Mouse (Mus musculus) right cerebral cortex, postnatal 36 days (tissue): ENCODE results near the gene Clip3.
A peak's percentile ranks its signal among the peaks of the same experiment; 100 is the strongest.

Experiments
- DNase-seq, 2 experiments: peaks; one replicate each; pipeline ENCODE4 v3.0.0; 2022; ENCODE audit warnings: low spot score in 2 of 2, mixed read lengths in 1 of 2

Clip3 gene

GRCm38 (mm10) chr7:30291215-30292131 is at the start of gene Clip3:
Gene Clip3, plus strand, starts transcription at chr7:30291728.
- peak; percentile 84 to 89 for DNase-seq

GRCm38 (mm10) chr7:30251956-30252954 is 39.3 kb upstream of the Clip3 start:
- no peak for DNase-seq

- no peak for DNase-seq
Observed at GRCm38 (mm10) chr7:30265041-30265440, 26.5 kb upstream of the Clip3 start.

GRCm38 (mm10) chr7:30265531-30265930 is 26.0 kb upstream of the Clip3 start:
- no peak for DNase-seq

- no peak for DNase-seq
Observed at GRCm38 (mm10) chr7:30265935-30266334, 25.6 kb upstream of the Clip3 start.

- no peak for DNase-seq
Observed at GRCm38 (mm10) chr7:30266780-30267179, 24.7 kb upstream of the Clip3 start.

GRCm38 (mm10) chr7:30269641-30270040 is 21.9 kb upstream of the Clip3 start:
- no peak for DNase-seq

GRCm38 (mm10) chr7:30274383-30274782 is 17.1 kb upstream of the Clip3 start:
- no peak for DNase-seq

- DNase-seq = no peak
Observed at GRCm38 (mm10) chr7:30278911-30279310, 12.6 kb upstream of the Clip3 start.

GRCm38 (mm10) chr7:30279536-30279935 is 12.0 kb upstream of the Clip3 start:
- no peak for DNase-seq

GRCm38 (mm10) chr7:30279951-30280669 is 11.4 kb upstream of the Clip3 start, which contains the start of the genes Thap8 and Wdr62:
Gene Thap8, plus strand, starts transcription at chr7:30280094.
Gene Wdr62, minus strand, starts transcription at chr7:30280419.
- peak; percentile 83 to 88 for DNase-seq

GRCm38 (mm10) chr7:30280670-30281138 is 10.8 kb upstream of the Clip3 start:
- DNase-seq = peak; percentile 81 to 87

GRCm38 (mm10) chr7:30281522-30281921 is 10.0 kb upstream of the Clip3 start:
- DNase-seq = no peak

GRCm38 (mm10) chr7:30282740-30283139 is 8.8 kb upstream of the Clip3 start:
- DNase-seq = no peak

- no peak for DNase-seq
Observed at GRCm38 (mm10) chr7:30286701-30287410, 4.7 kb upstream of the Clip3 start.

GRCm38 (mm10) chr7:30288046-30288445 is 3.5 kb upstream of the Clip3 start:
- no peak for DNase-seq

- no peak for DNase-seq
Observed at GRCm38 (mm10) chr7:30289071-30289713, 2.3 kb upstream of the Clip3 start.

GRCm38 (mm10) chr7:30289714-30290399 is 1.7 kb upstream of the Clip3 start:
- no peak for DNase-seq

- peak in 1 of 2 experiments; percentile 57 for DNase-seq
Observed at GRCm38 (mm10) chr7:30293795-30294194, 2.3 kb downstream of the Clip3 start.
